Mouse (Mus musculus): ENCODE measurements at regions not wholly inside any gene's neighbourhood (a gene's known extent, or its start where the extent isn't known, plus 50 kb on each side); places are given as distances from the start of the nearest gene placed in this dataset.
"Not testable (repeated sequence)": the region's sequence is repeated elsewhere in the genome, so short reads cannot be mapped to it uniquely, and the experiment has no call there.

DNA sequence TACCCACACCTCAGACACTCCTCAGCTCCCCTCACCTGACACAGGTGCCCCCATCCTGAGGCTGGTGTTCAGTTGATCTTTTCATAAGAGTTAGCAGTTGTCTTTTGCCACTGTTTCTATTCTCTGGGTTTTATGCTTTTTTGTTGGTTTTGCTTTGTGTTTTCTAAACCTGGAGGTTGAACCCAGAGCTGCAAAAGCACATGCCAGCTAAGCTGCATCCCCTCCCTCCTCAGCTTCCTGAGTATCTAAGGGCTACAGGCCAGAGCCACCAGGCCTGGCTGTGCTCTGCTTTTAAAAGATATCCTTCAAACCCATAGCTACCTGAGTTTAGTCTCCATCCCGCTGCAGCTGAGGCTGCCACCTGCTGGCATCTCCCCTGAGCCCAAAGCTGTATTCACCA lies 140.1 kb downstream of the Tcp10c start:
- H3K4me1 ChIP-seq (ENCODE audit: control insufficient read depth, insufficient read depth, low read length); H3K36me3 ChIP-seq (ENCODE audit: control insufficient read depth, insufficient read depth, low read length); H3K9ac ChIP-seq (ENCODE audit: low read depth, low read length); H3K27ac ChIP-seq (replicated peaks; ENCODE audit: insufficient read depth, low read depth, low read length); H3K79me2 ChIP-seq (ENCODE audit: control insufficient read depth, insufficient read depth, low read length); DNase-seq (ENCODE audit: extremely low read depth, low read depth, low spot score); H3K27me3 ChIP-seq (ENCODE audit: control insufficient read depth, insufficient read depth, low read length); H3K4me3 ChIP-seq (ENCODE audit: insufficient read depth, low read depth, low read length): not testable (repeated sequence)
- WGBS = no CpG with 5 or more reads among the region's 1 CpGs

DNA sequence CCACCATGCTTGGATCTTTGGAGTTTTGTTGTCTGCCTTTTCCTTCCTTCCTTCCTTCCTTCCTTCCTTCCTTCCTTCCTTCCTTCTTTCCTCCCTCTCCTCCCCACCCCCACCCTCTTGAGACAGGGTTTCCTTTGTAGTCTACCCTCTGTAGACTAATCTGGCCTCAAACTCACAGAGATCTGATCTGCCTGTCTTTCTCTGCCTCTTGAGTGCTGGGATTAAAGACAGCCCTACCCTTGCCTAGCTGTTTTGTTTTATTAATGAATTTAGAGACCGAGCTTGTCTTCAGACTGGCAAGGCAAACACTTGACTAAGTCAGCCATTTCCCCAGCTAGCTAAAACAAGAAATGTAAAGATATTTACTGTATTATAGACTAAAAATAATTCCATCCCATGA lies 150.0 kb downstream of the Tcp10c start:
- not testable (repeated sequence) for H3K36me3 ChIP-seq (ENCODE audit: control insufficient read depth, insufficient read depth, low read length); H3K4me3 ChIP-seq (ENCODE audit: insufficient read depth, low read depth, low read length); H3K4me1 ChIP-seq (ENCODE audit: control insufficient read depth, insufficient read depth, low read length); H3K27ac ChIP-seq (replicated peaks; ENCODE audit: insufficient read depth, low read depth, low read length); DNase-seq (ENCODE audit: extremely low read depth, low read depth, low spot score); H3K79me2 ChIP-seq (ENCODE audit: control insufficient read depth, insufficient read depth, low read length); H3K27me3 ChIP-seq (ENCODE audit: control insufficient read depth, insufficient read depth, low read length); H3K9ac ChIP-seq (ENCODE audit: low read depth, low read length)
- 98% methylated on average over 1 of the region's 1 CpGs for WGBS

DNA sequence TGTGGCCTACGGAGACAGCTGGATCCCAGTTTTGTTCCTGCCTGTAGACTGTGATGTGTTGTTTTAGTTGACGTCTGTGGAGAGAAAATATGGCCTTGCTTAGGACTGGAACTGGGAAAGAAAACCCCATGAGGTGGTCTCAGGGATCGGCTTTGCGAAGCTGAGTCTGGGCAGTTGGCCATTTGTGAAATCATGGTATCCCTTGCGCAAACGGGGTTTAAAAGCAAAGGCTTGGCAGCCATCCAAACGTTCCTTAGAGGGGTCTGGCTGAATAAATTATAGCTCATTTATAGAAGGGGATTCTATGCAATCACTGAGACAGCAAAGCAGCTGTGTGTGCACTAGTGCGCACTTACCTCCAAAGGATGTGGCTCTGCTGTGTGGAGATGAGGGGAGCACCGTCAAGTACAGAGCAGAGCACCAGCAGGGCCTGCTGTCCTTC lies 150.5 kb downstream of the Tcp10c start:
- not testable (repeated sequence) for H3K4me3 ChIP-seq (ENCODE audit: insufficient read depth, low read depth, low read length); H3K9ac ChIP-seq (ENCODE audit: low read depth, low read length); H3K36me3 ChIP-seq (ENCODE audit: control insufficient read depth, insufficient read depth, low read length); H3K4me1 ChIP-seq (ENCODE audit: control insufficient read depth, insufficient read depth, low read length); DNase-seq (ENCODE audit: extremely low read depth, low read depth, low spot score); H3K79me2 ChIP-seq (ENCODE audit: control insufficient read depth, insufficient read depth, low read length); H3K27me3 ChIP-seq (ENCODE audit: control insufficient read depth, insufficient read depth, low read length); H3K27ac ChIP-seq (replicated peaks; ENCODE audit: insufficient read depth, low read depth, low read length)
- WGBS = 68% methylated on average over 8 of the region's 9 CpGs

DNA sequence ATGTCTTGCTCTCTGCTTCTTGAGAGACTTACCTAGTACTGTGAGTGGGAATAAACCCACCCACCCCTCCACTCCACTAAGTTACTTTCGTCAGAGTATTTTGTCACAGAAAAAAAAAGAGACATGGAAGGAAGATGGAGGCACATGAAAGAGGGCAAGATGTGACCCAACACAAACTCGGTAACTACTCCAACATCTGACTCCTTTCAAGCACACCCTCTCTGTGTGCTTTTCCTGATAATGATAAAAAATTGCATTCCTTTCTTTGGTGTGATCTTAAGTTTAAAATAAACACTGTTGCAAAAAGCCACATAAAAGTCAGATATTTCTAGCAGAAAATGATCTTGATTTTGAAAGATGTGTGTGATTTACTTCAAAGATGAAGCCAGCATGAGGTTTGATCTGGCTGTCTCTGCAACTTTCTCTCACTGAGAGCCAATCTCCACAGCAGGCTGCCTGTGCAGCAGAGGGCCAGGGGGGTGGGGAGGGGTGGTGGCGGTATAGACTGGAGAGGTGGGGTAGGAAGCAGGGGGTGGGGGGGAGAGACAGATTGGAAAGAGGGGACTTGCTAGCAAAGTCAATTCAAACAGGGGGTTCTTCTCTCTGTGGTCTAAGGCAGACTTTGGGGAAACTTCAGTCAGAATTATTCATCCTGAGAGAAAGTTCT lies 153.2 kb downstream of the Tcp10c start:
- not testable (repeated sequence) for DNase-seq (ENCODE audit: extremely low read depth, low read depth, low spot score); H3K27me3 ChIP-seq (ENCODE audit: control insufficient read depth, insufficient read depth, low read length); H3K9ac ChIP-seq (ENCODE audit: low read depth, low read length); H3K4me3 ChIP-seq (ENCODE audit: insufficient read depth, low read depth, low read length); H3K79me2 ChIP-seq (ENCODE audit: control insufficient read depth, insufficient read depth, low read length); H3K27ac ChIP-seq (replicated peaks; ENCODE audit: insufficient read depth, low read depth, low read length); H3K36me3 ChIP-seq (ENCODE audit: control insufficient read depth, insufficient read depth, low read length); H3K4me1 ChIP-seq (ENCODE audit: control insufficient read depth, insufficient read depth, low read length)
- WGBS = 51% methylated on average over 2 of the region's 3 CpGs

DNA sequence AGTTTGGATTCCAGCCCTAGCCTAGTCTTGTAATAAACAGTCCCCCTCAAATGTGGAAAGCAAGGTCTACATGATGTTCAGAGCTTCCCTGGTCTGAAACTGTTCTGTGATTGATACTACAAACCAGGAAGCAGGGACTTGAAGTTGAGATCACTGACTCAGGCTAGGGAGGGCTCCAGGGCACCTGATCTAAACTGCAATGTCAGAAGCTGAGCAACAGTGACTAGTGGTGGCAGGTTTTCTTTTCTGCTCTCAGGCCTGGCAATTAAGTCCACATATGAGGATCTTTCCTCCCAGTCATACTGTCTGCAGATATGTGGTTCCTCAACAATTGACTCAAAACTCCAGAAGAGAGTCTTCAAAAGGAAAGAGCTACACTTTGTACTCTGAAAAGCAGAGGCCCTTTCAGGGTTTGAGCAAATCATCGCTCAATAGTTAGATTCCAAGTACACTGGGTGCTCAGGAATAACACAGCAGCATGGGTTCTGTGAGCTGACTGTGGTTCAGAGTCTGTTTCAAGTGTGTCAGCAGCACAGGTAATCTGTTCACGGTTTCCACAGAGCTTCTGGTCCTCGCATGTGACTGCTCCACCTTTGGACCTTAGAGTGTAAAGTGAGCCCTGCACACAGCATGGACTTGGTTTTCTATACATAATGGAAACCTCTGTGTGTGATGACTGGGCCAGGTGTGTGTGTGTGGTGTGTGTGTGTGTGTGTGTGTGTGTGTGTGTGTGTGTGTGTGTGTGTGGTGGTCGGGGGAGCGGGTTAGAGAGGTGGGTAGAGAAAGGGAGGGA lies 165.2 kb downstream of the Tcp10c start:
- 70% methylated on average over 4 of the region's 5 CpGs for WGBS
- not testable (repeated sequence) for H3K79me2 ChIP-seq (ENCODE audit: control insufficient read depth, insufficient read depth, low read length); H3K27me3 ChIP-seq (ENCODE audit: control insufficient read depth, insufficient read depth, low read length)

DNA sequence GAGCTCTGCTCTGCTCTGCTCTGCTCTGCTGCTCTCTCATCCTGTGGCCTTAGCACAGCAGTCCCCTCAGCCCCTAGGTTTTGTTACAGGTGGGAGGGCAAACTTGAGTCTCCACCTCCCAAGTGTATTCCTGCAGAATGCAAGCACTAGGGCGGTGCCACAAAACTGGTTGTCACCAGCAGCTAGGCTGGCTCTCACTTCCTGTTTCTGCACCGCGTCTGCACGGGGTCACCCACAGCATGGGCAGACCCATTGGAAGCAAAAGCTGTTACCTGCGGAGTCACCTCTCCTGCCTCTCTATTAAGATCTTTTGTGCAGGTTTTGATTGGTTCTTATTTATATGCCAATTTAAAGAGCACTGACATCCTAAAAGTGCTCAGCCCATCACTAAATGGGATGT lies 178.2 kb downstream of the Tcp10c start:
- H3K79me2 ChIP-seq (ENCODE audit: control insufficient read depth, insufficient read depth, low read length); DNase-seq (ENCODE audit: extremely low read depth, low read depth, low spot score); H3K4me3 ChIP-seq (ENCODE audit: insufficient read depth, low read depth, low read length); H3K36me3 ChIP-seq (ENCODE audit: control insufficient read depth, insufficient read depth, low read length); H3K27ac ChIP-seq (replicated peaks; ENCODE audit: insufficient read depth, low read depth, low read length); H3K9ac ChIP-seq (ENCODE audit: low read depth, low read length); H3K4me1 ChIP-seq (ENCODE audit: control insufficient read depth, insufficient read depth, low read length); H3K27me3 ChIP-seq (ENCODE audit: control insufficient read depth, insufficient read depth, low read length): not testable (repeated sequence)
- 80% methylated on average over 5 of the region's 5 CpGs for WGBS

More for the DNA sequence above, 165.2 kb downstream of the Tcp10c start:
- not testable (repeated sequence) for H3K36me3 ChIP-seq (ENCODE audit: control insufficient read depth, insufficient read depth, low read length); H3K4me1 ChIP-seq (ENCODE audit: control insufficient read depth, insufficient read depth, low read length); DNase-seq (ENCODE audit: extremely low read depth, low read depth, low spot score); H3K27ac ChIP-seq (replicated peaks; ENCODE audit: insufficient read depth, low read depth, low read length); H3K9ac ChIP-seq (ENCODE audit: low read depth, low read length); H3K4me3 ChIP-seq (ENCODE audit: insufficient read depth, low read depth, low read length)
